Mouse (Mus musculus): ENCODE results near the gene Six2.

- TF ChIP-seq RCOR1 (conservative IDR thresholded peaks at IDR 0.05; ENCODE audit: low read depth, low read length) (no peak), USF2 (conservative IDR thresholded peaks at IDR 0.05; ENCODE audit: low read depth, low read length) (no peak), CHD2 (IDR thresholded peaks at IDR 0.05; ENCODE audit: low read length) (no peak), POLR2A (IDR thresholded peaks at IDR 0.05; ENCODE audit: low read depth, low read length) (no peak), KAT2A (IDR thresholded peaks at IDR 0.05; ENCODE audit: insufficient replicate concordance, low read length) (no peak), E2F4 (IDR thresholded peaks at IDR 0.05; ENCODE audit: insufficient replicate concordance, low read depth, low read length) (no peak), UBTF (IDR thresholded peaks at IDR 0.05; ENCODE audit: low read depth, low read length) (no peak), MAFK (IDR thresholded peaks at IDR 0.05; ENCODE audit: insufficient replicate concordance, low read length) (no peak), CTCF (conservative IDR thresholded peaks at IDR 0.05 in 1 of 2, IDR thresholded peaks at IDR 0.05 in 1 of 2; ENCODE audit: low read depth in 2 of 2, low read length in 2 of 2) (no peak)
Observed at GRCm38 (mm10) chr17:85692594-85692993, 4.5 kb upstream of the Six2 start.
